Mouse (Mus musculus): ENCODE data around the gene M6pr.

M6pr gene

GRCm38 (mm10) chr6:122308505-122309393 is at the start of gene M6pr:
M6pr (plus strand) TSS chr6:122308720.
- peak; percentile 99 for DNase-seq (ENCODE audit: low read depth)

- DNase-seq (ENCODE audit: low read depth), result no peak
These were observed 46.0 kb upstream of the M6pr start for GRCm38 (mm10) chr6:122262543-122262942.

- no peak for DNase-seq (ENCODE audit: low read depth)
These were observed 40.0 kb upstream of the M6pr start for GRCm38 (mm10) chr6:122268561-122268960.

GRCm38 (mm10) chr6:122269170-122269569 is 39.4 kb upstream of the M6pr start:
- DNase-seq (ENCODE audit: low read depth), result no peak

- no peak for DNase-seq (ENCODE audit: low read depth)
These were observed 38.4 kb upstream of the M6pr start for GRCm38 (mm10) chr6:122270152-122270551.

GRCm38 (mm10) chr6:122274546-122274945 is 34.0 kb upstream of the M6pr start:
- DNase-seq (ENCODE audit: low read depth), result peak; percentile 59

GRCm38 (mm10) chr6:122276565-122276964 is 32.0 kb upstream of the M6pr start:
- DNase-seq (ENCODE audit: low read depth), result no peak

- DNase-seq (ENCODE audit: low read depth), result no peak
These were observed 25.7 kb upstream of the M6pr start, which contains the start of gene Klrg1 for GRCm38 (mm10) chr6:122282782-122283181. Klrg1 (minus strand) TSS chr6:122282882.

- no peak for DNase-seq (ENCODE audit: low read depth)
These were observed 25.1 kb upstream of the M6pr start for GRCm38 (mm10) chr6:122283429-122283828.

GRCm38 (mm10) chr6:122284304-122284703 is 24.2 kb upstream of the M6pr start:
- DNase-seq (ENCODE audit: low read depth), result no peak

GRCm38 (mm10) chr6:122284823-122285222 is 23.7 kb upstream of the M6pr start:
- no peak for DNase-seq (ENCODE audit: low read depth)

GRCm38 (mm10) chr6:122288263-122288662 is 20.3 kb upstream of the M6pr start:
- DNase-seq (ENCODE audit: low read depth), result no peak

GRCm38 (mm10) chr6:122289313-122289712 is 19.2 kb upstream of the M6pr start:
- no peak for DNase-seq (ENCODE audit: low read depth)

GRCm38 (mm10) chr6:122290253-122290652 is 18.3 kb upstream of the M6pr start:
- DNase-seq (ENCODE audit: low read depth), result no peak

GRCm38 (mm10) chr6:122291264-122291663 is 17.3 kb upstream of the M6pr start:
- no peak for DNase-seq (ENCODE audit: low read depth)

- peak; percentile 44 for DNase-seq (ENCODE audit: low read depth)
These were observed 16.8 kb upstream of the M6pr start for GRCm38 (mm10) chr6:122291735-122292134.

- DNase-seq (ENCODE audit: low read depth), result no peak
These were observed 16.3 kb upstream of the M6pr start for GRCm38 (mm10) chr6:122292184-122292583.

GRCm38 (mm10) chr6:122293121-122293520 is 15.4 kb upstream of the M6pr start:
- DNase-seq (ENCODE audit: low read depth), result no peak

- DNase-seq (ENCODE audit: low read depth), result no peak
These were observed 14.7 kb upstream of the M6pr start for GRCm38 (mm10) chr6:122293796-122294195.

GRCm38 (mm10) chr6:122294290-122294689 is 14.2 kb upstream of the M6pr start:
- no peak for DNase-seq (ENCODE audit: low read depth)

- DNase-seq (ENCODE audit: low read depth), result no peak
These were observed 13.3 kb upstream of the M6pr start for GRCm38 (mm10) chr6:122295242-122295641.

GRCm38 (mm10) chr6:122296918-122297278 is 11.6 kb upstream of the M6pr start:
- DNase-seq (ENCODE audit: low read depth), result no peak

- no peak for DNase-seq (ENCODE audit: low read depth)
These were observed 11.0 kb upstream of the M6pr start for GRCm38 (mm10) chr6:122297279-122298222.
